Mouse (Mus musculus): ENCODE measurements around the gene Foxo6. TPM values are rescaled to one million over a fixed set of nuclear protein-coding genes. Genes with fewer than 3 reads are reported as not detected.

The Foxo6 gene
- polyA plus RNA-seq, 1 experiment, result 0.76 TPM

DNA sequence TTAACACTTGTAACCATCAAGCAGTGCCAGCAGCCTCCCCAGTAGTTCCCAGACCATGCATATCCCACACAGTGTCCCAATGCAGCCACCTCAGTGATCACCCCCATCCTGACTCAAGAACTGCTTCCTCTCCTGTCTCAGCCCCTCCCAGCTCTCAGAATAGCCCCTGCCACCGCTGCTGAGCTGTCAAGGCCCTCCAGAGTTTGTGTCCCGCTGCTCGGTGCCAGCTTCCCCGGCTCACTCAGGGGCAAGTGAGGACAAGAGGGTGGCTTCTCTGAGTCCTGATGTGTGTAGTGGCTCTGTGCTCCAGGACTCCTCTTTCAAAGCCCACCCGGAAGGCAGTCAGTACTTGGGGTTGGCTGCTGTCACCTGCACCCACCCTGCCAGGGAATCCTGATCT is 3.3 kb upstream of the Foxo6 start:
- no peak overlapping the region for H3ac ChIP-seq (ENCODE audit: control insufficient read depth, insufficient read length, low read depth)
- no peaks in the 10 kb centered on the region for H3K79me3 ChIP-seq (ENCODE audit: low read depth)
- H3K27me3 ChIP-seq (ENCODE audit: control insufficient read depth, insufficient read depth, insufficient read length), result peaks cover 8% of the 10 kb centered on the region
- no peak overlapping the region for H3K4me3 ChIP-seq (ENCODE audit: insufficient read depth, poor library complexity, severe bottlenecking)
- H3K79me2 ChIP-seq (ENCODE audit: control insufficient read depth, insufficient read depth), result no peaks in the 10 kb centered on the region
- no peaks in the 10 kb centered on the region for H3K36me3 ChIP-seq (ENCODE audit: control insufficient read depth, insufficient read depth)
- TF ChIP-seq CEBPB (IDR thresholded peaks at IDR 0.05; ENCODE audit: low read depth) (no peak), FOSL1 (IDR thresholded peaks at IDR 0.05; ENCODE audit: insufficient read depth, low read length, poor library complexity, severe bottlenecking) (no peak), MAX (IDR thresholded peaks at IDR 0.05) (no peak), MYOG (IDR thresholded peaks at IDR 0.05; ENCODE audit: control insufficient read depth, extremely low read depth, insufficient read length) (no peak), MYOD1 (IDR thresholded peaks at IDR 0.05; ENCODE audit: control insufficient read depth, insufficient read length, low read depth) (no peak), USF1 (IDR thresholded peaks at IDR 0.05; ENCODE audit: low read depth) (no peak), CTCF (IDR thresholded peaks at IDR 0.05; ENCODE audit: control insufficient read depth, insufficient read depth, insufficient read length) (no peak)

DNA sequence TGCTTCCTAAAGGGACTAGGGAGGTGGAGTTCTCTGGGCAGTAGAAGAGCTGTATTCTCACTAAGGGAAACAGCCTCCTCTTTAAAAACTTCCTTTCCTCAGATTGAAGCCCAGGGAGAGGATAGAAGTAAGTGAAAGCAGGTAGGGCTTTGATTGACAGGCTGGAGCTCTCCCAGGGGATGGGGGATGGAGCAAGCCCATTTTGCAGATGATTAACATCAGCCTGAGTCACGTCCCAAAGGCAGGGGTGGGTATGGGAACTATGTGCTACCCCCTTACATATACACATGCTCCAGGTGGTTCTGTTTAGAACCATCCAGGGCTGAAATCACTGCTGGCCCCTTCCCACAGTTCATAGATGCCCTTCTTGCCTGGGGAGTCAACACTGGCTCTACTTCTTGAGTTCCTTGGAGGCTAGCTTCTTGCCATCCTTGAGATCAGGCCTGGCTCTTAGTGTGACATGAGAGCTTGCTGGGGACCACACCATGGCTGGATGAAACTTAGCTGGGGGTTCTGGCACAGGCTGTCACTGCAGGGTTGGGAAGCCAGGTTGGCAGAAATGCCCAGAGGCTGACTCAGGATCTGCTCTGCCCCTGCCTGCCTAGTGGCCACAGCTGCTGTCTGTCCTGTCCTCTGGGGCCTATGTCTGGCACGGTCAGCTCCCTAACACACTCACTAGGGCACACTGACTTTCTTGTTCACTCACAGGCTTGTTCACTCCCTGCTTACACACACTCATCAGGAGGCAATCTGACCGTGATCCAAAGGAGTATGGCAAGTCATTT is 2.2 kb upstream of the Foxo6 start:
- TF ChIP-seq CTCF (IDR thresholded peaks at IDR 0.05; ENCODE audit: control insufficient read depth, insufficient read depth, insufficient read length) (no peak), USF1 (IDR thresholded peaks at IDR 0.05; ENCODE audit: low read depth) (no peak), MYOG (IDR thresholded peaks at IDR 0.05; ENCODE audit: control insufficient read depth, extremely low read depth, insufficient read length) (no peak), CEBPB (IDR thresholded peaks at IDR 0.05; ENCODE audit: low read depth) (no peak), MAX (IDR thresholded peaks at IDR 0.05) (no peak), MYOD1 (IDR thresholded peaks at IDR 0.05; ENCODE audit: control insufficient read depth, insufficient read length, low read depth) (no peak), FOSL1 (IDR thresholded peaks at IDR 0.05; ENCODE audit: insufficient read depth, low read length, poor library complexity, severe bottlenecking) (no peak)
- H3K79me3 ChIP-seq (ENCODE audit: low read depth), result no peaks in the 10 kb centered on the region
- no peak overlapping the region for H3K4me3 ChIP-seq (ENCODE audit: insufficient read depth, poor library complexity, severe bottlenecking)
- H3ac ChIP-seq (ENCODE audit: control insufficient read depth, insufficient read length, low read depth), result no peak overlapping the region
- H3K27me3 ChIP-seq (ENCODE audit: control insufficient read depth, insufficient read depth, insufficient read length), result peaks cover 8% of the 10 kb centered on the region
- H3K36me3 ChIP-seq (ENCODE audit: control insufficient read depth, insufficient read depth), result no peaks in the 10 kb centered on the region
- H3K79me2 ChIP-seq (ENCODE audit: control insufficient read depth, insufficient read depth), result no peaks in the 10 kb centered on the region

DNA sequence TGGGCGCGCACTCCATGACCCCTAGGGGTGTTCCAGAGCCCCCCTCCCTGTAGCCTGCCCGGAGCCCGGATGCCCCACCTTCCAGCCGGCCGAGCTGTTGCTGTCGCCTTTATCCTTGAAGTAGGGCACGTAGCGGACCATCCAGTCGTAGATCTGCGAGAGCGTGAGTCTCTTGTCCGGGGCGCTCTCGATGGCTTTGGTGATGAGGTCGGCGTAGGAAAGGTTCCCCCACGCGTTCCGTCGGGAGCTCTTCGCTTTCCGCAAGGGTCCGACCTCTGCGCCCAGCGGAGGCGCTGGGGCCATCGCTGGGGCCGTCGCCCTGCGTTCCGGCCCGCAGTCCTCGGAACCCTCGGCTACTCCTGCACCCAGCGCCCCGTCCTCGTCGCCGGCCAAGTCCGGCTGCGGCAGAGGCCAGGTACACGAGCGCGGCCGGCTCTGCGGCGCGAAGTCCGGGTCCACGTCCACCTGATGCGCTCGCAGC is 348 bp downstream of the Foxo6 start:
- peak overlapping the region; percentile 45 for H3ac ChIP-seq (ENCODE audit: control insufficient read depth, insufficient read length, low read depth)
- no peaks in the 10 kb centered on the region for H3K79me3 ChIP-seq (ENCODE audit: low read depth)
- H3K36me3 ChIP-seq (ENCODE audit: control insufficient read depth, insufficient read depth), result no peaks in the 10 kb centered on the region
- H3K27me3 ChIP-seq (ENCODE audit: control insufficient read depth, insufficient read depth, insufficient read length), result peaks cover 8% of the 10 kb centered on the region
- H3K4me3 ChIP-seq (ENCODE audit: insufficient read depth, poor library complexity, severe bottlenecking), result no peak overlapping the region
- TF ChIP-seq MYOG (IDR thresholded peaks at IDR 0.05; ENCODE audit: control insufficient read depth, extremely low read depth, insufficient read length) (no peak), MYOD1 (IDR thresholded peaks at IDR 0.05; ENCODE audit: control insufficient read depth, insufficient read length, low read depth) (no peak), FOSL1 (IDR thresholded peaks at IDR 0.05; ENCODE audit: insufficient read depth, low read length, poor library complexity, severe bottlenecking) (no peak), CEBPB (IDR thresholded peaks at IDR 0.05; ENCODE audit: low read depth) (no peak), CTCF (IDR thresholded peaks at IDR 0.05; ENCODE audit: control insufficient read depth, insufficient read depth, insufficient read length) (no peak), USF1 (IDR thresholded peaks at IDR 0.05; ENCODE audit: low read depth) (no peak), MAX (IDR thresholded peaks at IDR 0.05) (no peak)
- no peaks in the 10 kb centered on the region for H3K79me2 ChIP-seq (ENCODE audit: control insufficient read depth, insufficient read depth)

DNA sequence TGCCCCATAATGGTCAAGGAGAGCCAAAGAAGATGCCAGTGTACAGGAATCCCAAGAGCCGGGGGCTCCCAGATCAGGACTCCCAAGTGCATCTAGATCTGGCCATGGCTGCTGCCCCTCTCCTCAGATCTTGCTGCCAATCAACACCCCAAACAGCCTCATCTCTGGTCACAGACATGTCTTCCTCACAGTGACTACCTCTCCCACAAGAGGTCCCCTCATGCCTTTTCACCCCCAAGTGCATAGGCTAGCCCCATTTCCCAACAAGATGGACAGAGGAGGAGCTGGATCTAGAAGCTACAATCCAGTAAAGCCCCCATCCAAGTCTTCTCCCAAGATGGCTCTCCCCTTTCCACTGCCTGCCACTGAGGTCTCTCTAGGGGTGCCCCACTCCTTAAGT is 1.4 kb downstream of the Foxo6 start:
- Histone ChIP-seq H3ac (ENCODE audit: control insufficient read depth, insufficient read length, low read depth) (no peak overlapping the region), H3K79me2 (ENCODE audit: control insufficient read depth, insufficient read depth) (no peaks in the 10 kb centered on the region), H3K27me3 (ENCODE audit: control insufficient read depth, insufficient read depth, insufficient read length) (peaks cover 8% of the 10 kb centered on the region), H3K79me3 (ENCODE audit: low read depth) (no peaks in the 10 kb centered on the region), H3K4me3 (ENCODE audit: insufficient read depth, poor library complexity, severe bottlenecking) (no peak overlapping the region), H3K36me3 (ENCODE audit: control insufficient read depth, insufficient read depth) (no peaks in the 10 kb centered on the region)
- no peak for TF ChIP-seq MAX (IDR thresholded peaks at IDR 0.05)
- no peak for TF ChIP-seq CEBPB (IDR thresholded peaks at IDR 0.05; ENCODE audit: low read depth)

DNA sequence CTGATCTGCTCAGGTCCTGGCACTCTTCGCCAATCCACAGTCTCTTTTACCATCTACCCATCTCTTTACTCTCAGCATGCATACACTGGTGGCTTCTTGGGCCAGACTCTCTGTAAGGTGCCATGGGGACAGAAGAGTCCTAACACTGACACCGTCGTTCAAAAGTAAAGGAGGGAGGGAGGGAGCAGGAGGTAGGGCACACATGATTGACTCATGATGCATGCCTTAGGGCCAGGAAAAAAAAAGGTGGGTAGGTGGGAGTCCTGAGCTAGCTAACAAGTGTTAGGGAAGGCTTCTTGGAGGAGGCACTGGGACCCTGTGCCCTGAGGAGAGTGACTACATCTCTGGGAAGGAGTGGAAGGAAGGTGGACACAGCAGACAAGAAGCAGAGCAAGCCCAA is 1.9 kb downstream of the Foxo6 start:
- H3K4me3 ChIP-seq (ENCODE audit: insufficient read depth, poor library complexity, severe bottlenecking), result no peak overlapping the region
- no peak for TF ChIP-seq MYOD1 (IDR thresholded peaks at IDR 0.05; ENCODE audit: control insufficient read depth, insufficient read length, low read depth)
- no peak for TF ChIP-seq CTCF (IDR thresholded peaks at IDR 0.05; ENCODE audit: control insufficient read depth, insufficient read depth, insufficient read length)
- no peak for TF ChIP-seq MAX (IDR thresholded peaks at IDR 0.05)
- TF ChIP-seq MYOG (IDR thresholded peaks at IDR 0.05; ENCODE audit: control insufficient read depth, extremely low read depth, insufficient read length), result no peak
- no peak for TF ChIP-seq CEBPB (IDR thresholded peaks at IDR 0.05; ENCODE audit: low read depth)
- TF ChIP-seq USF1 (IDR thresholded peaks at IDR 0.05; ENCODE audit: low read depth), result no peak
- TF ChIP-seq FOSL1 (IDR thresholded peaks at IDR 0.05; ENCODE audit: insufficient read depth, low read length, poor library complexity, severe bottlenecking), result no peak
- H3K27me3 ChIP-seq (ENCODE audit: control insufficient read depth, insufficient read depth, insufficient read length), result peaks cover 8% of the 10 kb centered on the region
- no peaks in the 10 kb centered on the region for H3K36me3 ChIP-seq (ENCODE audit: control insufficient read depth, insufficient read depth)
- no peaks in the 10 kb centered on the region for H3K79me2 ChIP-seq (ENCODE audit: control insufficient read depth, insufficient read depth)
- no peak overlapping the region for H3ac ChIP-seq (ENCODE audit: control insufficient read depth, insufficient read length, low read depth)
- H3K79me3 ChIP-seq (ENCODE audit: low read depth), result no peaks in the 10 kb centered on the region

DNA sequence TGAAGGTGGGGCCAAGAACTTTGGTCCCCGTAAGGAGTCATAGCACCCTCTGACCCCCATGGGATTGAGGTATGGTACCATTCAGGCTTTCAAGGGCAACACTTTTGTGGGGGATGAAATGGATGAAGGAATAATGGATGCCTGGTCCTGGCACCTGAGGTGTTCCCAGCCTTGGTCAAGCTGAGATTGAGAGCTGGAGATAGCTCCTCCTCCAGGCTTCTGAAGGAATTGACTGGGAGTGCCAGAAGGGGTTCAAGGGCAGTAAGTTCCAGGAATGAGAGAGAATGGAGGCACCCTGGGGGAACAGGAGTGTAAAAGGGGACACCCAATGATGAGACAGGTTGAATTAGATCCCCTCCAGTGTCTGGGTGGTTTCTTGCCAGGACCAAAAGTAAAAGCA is 3.0 kb downstream of the Foxo6 start:
- H3K27me3 ChIP-seq (ENCODE audit: control insufficient read depth, insufficient read depth, insufficient read length), result peaks cover 8% of the 10 kb centered on the region
- no peaks in the 10 kb centered on the region for H3K79me3 ChIP-seq (ENCODE audit: low read depth)
- no peak overlapping the region for H3K4me3 ChIP-seq (ENCODE audit: insufficient read depth, poor library complexity, severe bottlenecking)
- no peaks in the 10 kb centered on the region for H3K36me3 ChIP-seq (ENCODE audit: control insufficient read depth, insufficient read depth)
- TF ChIP-seq USF1 (IDR thresholded peaks at IDR 0.05; ENCODE audit: low read depth), result no peak
- TF ChIP-seq FOSL1 (IDR thresholded peaks at IDR 0.05; ENCODE audit: insufficient read depth, low read length, poor library complexity, severe bottlenecking), result no peak
- TF ChIP-seq CTCF (IDR thresholded peaks at IDR 0.05; ENCODE audit: control insufficient read depth, insufficient read depth, insufficient read length), result no peak
- TF ChIP-seq MYOG (IDR thresholded peaks at IDR 0.05; ENCODE audit: control insufficient read depth, extremely low read depth, insufficient read length), result no peak
- TF ChIP-seq MAX (IDR thresholded peaks at IDR 0.05), result no peak
- TF ChIP-seq MYOD1 (IDR thresholded peaks at IDR 0.05; ENCODE audit: control insufficient read depth, insufficient read length, low read depth), result no peak
- no peak for TF ChIP-seq CEBPB (IDR thresholded peaks at IDR 0.05; ENCODE audit: low read depth)
- H3K79me2 ChIP-seq (ENCODE audit: control insufficient read depth, insufficient read depth), result no peaks in the 10 kb centered on the region
- no peak overlapping the region for H3ac ChIP-seq (ENCODE audit: control insufficient read depth, insufficient read length, low read depth)
